Mouse (Mus musculus) central nervous system, embryonic 14 days (tissue): ENCODE measurements around the gene Adgrg6. TPM values are rescaled to one million over a fixed set of nuclear protein-coding genes. Genes with fewer than 3 reads are reported as not detected.

ENCODE experiments used
- polyA plus RNA-seq: library from polyadenylated mRNA; depleted of rRNA; stranded (reverse); fragments of >200 nt; gene quantifications from 2 replicates; pipeline ENCODE4 v1.2.3, GENCODE M21; 2012; rRNA removed

Gene Adgrg6
- polyA plus RNA-seq, result 1.9 and 5.0 TPM in 2 replicates

DNA sequence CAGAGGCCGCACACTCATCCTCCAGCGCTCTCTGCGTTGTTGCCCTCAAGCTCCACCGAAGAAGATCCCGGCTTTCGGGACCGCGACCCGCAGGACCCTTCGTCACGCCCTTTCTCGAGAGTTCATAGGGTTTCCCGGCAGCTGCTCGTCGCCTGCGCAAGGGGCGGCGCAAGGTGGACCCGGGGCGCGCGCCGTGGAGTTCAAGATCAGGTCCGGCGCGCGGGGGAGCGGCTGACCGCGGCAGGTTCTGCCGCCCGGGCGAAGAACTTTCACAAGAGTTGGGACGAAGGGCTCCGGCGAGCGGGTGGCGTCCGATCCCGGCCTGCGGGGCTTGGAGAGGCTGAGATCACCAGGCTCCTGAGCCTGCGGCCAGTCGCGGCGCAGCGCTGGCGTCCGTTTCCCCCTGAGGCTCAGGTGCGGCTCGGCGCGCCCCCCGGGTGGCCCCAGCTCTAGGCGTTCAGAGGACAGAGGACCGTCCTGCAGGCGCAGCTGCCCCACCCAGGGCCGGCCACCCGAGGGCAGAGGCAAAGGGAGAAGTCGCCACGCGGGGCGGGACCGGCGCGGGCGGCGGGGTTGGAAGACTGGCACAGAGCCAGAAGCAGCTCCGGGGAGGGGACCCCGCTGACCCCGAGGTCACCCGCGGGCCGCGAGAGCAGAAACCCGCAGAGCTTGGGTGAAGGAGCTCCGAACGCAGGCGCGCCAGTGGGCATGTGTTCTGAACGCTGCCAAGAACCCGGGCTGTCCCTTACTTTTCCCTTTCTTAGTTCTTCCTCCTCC is at the start of gene Adgrg6:
Gene Adgrg6, minus strand, starts transcription at position 719 of the 777 bp plus-strand sequence.

Other genes with a start within 250 kb of the Adgrg6 start
- gene Vta1, start 159.9 kb upstream of the Adgrg6 start, polyA plus RNA-seq, result 119 and 125 TPM in 2 replicates
- 1.1 and 1.3 TPM in 2 replicates for gene Nmbr, start 159.9 kb upstream of the Adgrg6 start, polyA plus RNA-seq
- gene Gje1, start 172.6 kb upstream of the Adgrg6 start, polyA plus RNA-seq, result not detected in 2 replicates